Mouse (Mus musculus): ENCODE data around the gene Zfp266.
"Not testable (repeated sequence)": the region's sequence is repeated elsewhere in the genome, so short reads cannot be mapped to it uniquely, and the experiment has no call there.

Gene Zfp266

DNA sequence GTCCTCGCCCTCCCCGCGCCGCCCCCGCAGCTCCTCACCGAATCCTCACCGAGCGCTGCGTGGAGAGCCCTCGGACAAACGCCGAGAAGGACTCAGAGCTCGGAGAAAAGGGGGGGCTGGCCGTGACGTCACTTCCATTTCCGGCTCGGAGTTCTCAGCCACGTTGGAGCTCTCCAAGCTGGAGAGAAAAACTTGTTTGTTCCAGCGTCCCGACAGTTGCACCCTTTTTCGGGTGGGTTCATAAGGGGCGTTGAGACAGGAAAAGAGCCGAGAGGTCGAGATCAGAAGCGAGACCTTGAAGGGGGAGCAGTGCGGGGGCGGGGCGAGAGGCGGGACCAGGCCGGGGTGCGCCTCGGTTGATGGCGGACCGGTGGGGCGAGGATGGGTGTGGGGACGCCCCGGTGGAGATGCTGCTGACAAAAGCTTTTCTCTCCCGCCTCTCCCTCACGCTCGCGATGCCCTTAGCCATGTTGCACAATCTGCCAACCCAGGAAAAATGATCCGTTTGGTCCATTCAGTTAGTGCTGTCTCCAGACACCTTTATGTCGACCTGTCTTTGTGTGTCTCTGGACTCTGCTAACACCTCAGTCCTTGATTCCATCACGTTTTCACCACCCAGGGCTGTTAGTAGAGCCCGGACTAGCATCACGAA is at the start of gene Zfp266:
Gene Zfp266, minus strand, starts transcription at position 112 of the 652 bp plus-strand sequence.
- peak; percentile 94 for ATAC-seq (ENCODE audit: low TSS enrichment)

DNA sequence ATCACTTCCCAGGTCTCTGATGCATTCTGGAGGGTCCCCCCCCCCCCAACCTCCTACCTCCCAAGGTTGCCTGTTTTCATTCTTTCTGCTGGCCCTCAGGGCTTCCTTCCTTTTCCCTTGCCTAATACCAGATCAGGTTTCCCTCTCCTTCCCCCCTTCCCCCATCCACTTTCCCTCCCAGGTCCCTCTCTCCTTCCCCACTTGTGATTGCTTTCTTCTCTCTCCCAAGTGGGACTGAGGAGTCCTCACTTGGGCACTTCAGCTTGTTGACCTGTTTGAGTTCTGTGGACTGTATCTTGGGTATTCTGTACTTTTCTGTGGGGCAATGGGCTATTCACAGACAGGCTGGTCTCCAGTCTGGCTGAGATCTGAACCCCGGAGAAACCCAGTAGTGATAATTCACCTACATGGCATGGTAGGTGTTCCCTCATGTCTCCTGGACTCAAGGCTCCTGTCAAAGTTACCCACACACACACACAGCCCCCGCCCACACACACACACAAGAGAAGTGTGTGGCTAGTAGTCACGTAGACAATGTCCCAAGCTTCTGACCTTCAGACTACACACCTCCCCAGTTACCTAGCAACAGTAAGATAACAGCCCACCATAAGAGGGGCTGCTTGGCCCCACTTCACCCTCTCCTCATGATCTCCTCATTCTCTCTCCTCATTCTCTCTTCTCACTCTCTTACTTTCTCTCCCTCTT is 44.3 kb upstream of the Zfp266 start:
- not testable (repeated sequence) for ATAC-seq (ENCODE audit: low TSS enrichment)

DNA sequence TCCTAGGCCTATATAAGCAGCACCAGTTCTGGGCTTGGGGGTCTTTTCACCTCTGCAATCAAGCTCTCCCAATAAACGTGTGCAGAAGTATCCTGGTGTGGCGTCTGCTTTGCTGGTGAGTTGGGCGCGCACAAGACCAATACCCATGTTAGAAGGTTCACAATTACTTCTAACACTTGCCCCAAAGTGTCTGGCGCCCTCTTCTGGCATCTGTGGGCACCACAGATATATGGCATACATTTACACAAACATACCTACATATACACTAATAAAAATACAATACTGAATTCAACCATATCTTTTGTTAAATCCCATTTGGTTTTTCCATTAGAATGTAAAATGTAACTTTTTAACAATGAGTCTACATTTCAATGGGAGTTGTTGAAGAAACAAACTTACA is 41.0 kb upstream of the Zfp266 start:
- ATAC-seq (ENCODE audit: low TSS enrichment): no peak

DNA sequence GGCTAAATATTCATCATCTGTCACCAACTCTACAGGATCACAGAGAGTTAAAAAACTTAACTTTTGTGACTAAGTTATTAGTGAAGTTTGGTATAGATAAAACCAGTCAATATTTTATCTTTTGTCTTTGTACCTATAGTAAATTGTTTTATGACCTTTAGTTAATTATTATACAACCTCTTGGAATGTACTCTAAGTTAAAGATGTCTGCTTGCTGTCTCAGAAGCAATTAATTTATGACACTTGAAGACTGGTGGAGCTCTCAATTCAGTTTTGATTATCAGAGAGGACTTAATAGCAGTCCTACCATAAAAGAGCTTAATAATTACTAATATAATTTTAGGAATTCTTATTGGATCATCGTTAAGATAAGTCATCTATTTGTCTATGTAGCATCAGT is 31.5 kb upstream of the Zfp266 start:
- ATAC-seq (ENCODE audit: low TSS enrichment): no peak

DNA sequence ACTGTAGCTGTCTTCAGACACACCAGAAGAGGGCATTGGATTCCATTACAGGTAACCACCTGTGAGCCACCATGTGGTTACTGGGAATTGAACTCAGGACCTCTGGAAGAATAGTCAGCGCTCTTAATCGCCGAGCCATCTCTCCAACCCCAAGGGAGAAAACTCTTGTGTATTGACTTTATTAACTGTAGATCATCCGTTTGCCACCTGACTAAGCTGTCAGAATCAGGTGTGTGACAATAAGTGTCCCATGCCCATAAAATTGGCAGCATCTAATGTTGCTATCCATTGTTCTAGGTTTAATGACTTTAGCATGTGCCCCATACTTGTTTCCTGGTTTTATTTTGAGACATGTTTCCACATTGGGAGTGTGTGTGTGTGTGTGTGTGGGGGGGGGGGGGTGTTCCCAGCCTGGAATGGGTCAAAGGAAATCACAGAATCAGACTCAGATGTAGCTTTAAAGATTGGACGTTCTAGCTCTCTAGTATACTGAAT is 30.6 kb upstream of the Zfp266 start:
- ATAC-seq (ENCODE audit: low TSS enrichment): no peak

DNA sequence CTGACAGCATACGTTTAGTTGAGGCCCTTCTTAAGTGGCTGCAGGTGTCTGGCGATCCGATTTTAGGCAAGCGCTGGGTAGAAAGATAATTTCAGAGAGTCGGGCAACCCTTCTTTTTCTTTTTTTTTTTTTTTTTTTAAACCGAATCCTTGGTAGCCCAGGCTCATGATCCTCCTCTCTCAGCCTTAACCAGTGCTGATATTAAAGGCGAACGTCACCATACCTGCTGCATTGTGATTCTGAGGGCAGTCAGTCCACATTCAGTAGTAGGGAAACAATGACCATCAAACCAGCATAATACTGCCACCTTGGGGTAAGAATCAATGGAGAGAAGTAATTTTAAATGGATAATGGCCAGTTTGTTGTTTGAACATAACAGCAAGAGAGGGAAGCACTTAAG is 23.9 kb upstream of the Zfp266 start:
- 0 out of 2 replicates have a peak, but pooled peaks have one; percentile 35 for ATAC-seq (ENCODE audit: low TSS enrichment)

DNA sequence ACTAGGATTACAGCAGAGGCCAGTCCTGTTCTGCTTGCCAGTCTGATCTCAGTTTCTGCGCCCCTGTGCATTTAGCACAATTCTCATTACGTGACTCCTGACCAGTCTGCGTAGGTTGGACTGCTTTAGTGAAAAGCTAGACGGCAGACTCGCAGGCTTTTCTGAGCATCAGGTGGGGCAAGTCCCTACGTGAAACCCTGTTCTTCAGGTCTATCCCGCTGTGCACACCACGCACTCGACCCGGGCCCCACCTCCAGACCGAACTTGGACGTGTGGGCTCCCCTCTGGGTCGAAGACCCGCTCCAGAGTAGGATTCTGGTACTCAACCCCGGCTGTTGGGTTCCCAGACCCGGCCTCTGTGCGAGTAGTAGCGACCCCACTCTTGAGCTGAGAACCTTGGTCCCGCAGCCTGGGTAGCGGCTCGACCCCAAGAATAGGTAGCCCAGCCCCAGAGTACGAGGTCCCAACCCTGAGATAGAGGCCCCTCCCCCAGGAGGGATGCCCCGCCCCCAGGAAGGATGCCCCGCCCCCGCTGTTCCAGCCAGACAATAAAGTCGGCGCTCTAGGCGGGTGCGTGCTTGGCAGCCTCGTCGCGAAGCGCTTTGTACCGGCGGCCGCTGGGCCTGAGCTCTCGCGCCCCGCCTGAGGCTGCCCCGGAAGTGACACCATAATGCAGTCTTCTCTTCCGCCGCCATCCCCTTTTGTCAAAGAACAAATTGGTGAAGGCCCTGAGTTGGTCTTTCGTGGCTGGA is 23.0 kb upstream of the Zfp266 start:
- peak; percentile 92 for ATAC-seq (ENCODE audit: low TSS enrichment)

DNA sequence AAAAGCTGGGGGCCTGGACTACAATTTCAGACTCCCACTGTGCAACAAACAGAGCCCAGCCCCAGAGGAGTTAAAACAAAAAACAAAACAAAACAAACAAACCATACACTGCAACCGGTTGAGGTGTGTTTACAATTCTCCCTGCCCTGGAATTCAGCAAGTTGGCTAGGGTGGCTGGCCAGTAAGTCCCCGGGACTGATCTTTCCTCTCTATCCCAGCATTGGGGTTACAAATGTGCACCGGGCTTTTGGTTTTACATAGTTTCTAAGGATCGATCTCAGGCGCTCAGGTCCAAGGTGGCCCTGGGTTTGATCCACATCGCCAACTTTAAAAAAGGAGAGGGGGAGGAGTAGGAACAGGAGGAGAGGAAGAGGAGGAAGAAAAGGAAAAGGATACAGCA is 22.3 kb upstream of the Zfp266 start:
- no peak for ATAC-seq (ENCODE audit: low TSS enrichment)

DNA sequence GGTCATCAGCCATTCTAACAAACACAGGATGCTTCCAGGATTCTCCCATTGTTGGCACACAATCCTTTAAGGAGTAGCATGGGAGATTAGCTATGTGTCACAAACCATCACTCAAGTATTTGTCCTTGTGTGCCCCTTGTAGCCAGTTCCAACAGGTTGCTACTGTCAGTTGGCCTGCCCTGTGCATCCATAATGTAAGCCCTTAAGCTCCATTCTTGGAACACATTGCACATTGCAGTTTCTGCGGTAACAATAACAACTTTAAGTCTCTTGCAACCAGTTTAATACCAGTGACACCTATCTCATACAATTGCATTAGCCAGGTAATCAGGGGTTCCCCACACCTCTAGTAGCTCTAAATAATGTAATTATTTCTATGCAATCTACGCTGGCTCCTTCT is 15.4 kb upstream of the Zfp266 start:
- ATAC-seq (ENCODE audit: low TSS enrichment): no peak

DNA sequence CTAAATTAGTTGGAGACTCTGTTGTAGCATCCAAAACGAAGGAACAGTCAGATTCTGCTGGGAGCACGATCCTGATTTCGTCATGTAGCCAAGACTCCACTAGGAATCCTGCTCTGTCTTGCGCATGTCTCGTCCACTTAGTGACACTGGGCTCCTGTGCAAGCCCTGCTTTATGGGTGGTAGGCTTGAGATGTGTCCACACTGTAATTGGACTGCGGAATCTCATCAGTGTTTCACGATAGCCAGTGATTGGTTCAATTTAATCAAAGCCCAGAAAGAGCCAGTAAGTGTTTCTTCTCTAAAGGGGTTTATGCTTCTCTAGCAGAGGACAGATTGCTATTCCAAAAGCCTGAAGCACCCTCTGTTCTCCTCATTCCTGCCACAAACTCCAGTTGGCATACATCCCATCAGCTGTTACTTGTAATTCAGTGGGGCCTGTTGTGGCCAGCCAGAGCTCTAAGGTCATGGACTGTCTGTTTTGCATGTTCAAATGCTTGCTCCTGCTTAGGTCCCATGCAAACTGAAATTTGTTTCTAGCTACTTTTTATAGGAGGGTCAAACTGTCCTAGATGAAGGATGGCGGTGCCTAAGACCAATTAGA is 13.2 kb upstream of the Zfp266 start:
- ATAC-seq (ENCODE audit: low TSS enrichment): no peak

DNA sequence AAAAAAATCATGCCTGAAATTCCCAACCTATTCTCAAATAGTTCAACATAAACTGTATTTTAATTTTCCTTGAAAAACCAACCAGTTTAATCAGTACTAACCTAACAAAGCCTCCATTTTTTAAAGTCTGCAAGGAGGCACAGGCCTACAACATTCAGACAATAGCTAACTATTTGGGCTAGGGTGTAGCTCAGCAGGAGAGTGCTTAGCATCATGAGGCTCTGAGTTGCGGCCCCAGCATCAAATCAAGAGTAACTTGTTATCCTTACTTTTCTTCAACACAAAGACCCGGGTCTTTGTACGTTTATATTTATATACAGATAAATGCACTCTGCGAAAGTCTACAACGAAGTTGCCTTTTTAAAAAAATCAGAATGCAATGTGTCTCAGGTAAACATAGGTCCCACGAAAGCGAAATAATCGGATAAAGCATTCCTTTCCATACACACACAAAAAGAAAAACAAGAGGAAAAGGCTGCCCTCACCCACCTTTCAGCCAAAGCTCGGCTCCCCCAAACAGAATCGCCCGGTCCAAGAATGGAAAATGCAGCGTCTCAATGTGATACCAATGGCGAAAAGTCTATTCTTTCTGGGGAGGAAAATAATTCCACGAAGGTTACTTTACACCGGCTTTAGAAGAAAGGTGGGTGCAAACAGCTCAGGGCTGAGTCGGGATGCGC is 546 bp downstream of the Zfp266 start:
- no peak; the same call in 1 of the 2 replicates for ATAC-seq (ENCODE audit: low TSS enrichment)

DNA sequence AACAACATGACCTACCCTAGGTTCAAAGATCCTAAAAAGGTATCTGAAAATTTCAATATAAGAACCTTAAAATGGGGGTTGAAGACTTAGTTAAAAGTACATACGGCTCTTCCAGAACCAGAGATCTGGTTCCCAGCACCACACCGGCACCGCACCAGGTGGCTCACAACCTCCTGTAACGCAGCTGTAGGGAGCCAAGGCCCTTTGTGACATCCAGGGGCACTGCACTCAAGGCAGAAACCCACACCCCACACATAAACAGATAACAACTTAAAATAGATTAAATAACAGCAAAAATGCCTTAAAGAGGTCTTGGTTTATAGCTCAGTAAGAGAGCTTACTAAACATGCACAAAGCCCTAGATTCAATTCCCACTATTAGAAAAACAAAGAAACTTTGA is 1.3 kb downstream of the Zfp266 start:
- ATAC-seq (ENCODE audit: low TSS enrichment): no peak

DNA sequence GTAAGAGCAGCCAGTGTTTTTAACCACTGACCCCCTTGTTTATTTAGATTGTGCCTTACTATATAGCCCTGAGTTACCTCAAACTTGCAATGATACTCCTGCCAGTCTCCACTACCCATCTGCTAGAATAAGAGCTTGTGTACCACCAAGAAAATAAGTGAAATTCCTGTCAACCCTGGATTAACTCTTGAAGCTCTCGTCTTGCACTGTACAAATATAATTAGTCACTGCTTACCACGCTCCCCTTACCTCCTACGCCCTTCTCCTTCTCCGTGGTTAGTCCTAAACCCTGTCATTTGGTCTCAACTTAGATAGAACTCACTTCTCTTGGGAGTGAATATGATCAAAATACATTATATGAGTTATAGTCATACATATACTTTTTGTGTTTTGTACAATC is 2.5 kb downstream of the Zfp266 start:
- no peak for ATAC-seq (ENCODE audit: low TSS enrichment)

DNA sequence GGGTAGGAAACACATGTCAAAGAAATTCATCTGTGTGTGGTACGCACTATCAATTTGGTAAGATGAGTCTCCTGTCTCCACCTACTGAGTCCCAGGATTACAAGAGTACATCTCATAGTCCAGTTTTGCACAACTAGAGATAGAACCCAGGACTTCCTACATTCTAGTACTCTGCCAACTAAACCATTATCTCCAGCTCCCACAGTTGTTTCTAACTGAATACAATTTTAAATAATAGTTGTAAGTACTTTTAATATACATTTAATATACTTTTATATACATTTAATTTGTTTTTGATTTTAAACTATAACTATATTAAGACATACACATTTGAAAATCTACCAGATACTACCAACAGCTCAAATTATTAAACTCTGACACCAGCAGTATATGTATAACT is 3.5 kb downstream of the Zfp266 start:
- no peak for ATAC-seq (ENCODE audit: low TSS enrichment)

DNA sequence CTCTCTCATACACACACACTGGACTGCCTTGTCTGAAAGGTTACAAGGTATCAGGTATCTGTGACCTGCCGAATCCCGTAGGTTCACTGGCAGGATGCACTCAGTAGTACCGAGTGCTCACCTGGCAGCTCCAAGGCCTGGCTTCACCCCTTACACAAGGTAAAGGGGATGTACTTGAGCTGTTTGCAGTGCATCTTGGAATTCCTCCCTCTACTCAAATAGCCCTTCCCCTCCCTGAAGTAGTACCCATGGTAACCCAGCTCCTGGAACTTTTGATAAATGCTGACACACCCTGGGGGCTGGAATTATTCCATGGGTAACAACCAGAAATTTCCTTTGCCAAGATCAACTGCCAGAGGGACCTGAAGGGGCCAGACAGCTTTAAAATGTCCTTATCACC is 7.2 kb downstream of the Zfp266 start:
- no peak for ATAC-seq (ENCODE audit: low TSS enrichment)

DNA sequence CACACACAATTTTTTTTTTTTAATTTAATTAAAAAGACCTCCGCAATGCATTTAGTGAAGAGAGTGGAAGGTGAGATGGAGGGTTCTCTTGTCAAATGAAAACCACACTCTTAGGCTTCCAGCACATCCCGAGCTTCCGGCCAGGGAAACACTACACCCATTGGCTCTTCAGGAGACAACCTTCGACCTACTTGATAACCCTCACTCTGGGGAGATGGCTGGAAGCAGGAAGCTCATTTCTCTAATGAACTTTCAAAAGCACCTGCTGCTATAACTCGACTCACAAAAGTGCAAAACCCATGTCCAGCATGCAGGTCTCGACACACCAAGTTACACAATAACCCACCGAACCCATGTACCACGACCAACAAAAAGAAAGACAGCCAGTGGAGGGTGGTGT is 8.5 kb downstream of the Zfp266 start:
- no peak for ATAC-seq (ENCODE audit: low TSS enrichment)

DNA sequence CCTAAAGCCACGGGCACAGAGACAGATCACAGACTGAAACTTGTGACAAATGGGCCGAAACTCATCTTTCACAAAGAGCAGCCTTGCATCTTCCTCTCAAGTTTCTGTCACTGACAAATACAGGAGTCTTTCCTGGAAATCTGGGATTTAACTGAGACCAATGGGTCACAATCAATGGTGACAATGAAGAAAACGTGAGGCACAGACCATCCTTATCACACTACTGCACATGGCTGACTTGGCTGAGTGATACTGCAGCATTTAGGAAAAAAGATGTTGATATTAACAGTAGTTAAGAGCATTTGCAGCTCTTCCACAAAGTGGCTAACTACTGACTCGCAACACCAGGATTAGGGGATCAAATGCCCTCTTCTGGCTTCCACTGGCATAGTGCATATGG is 9.6 kb downstream of the Zfp266 start:
- no peak for ATAC-seq (ENCODE audit: low TSS enrichment)

DNA sequence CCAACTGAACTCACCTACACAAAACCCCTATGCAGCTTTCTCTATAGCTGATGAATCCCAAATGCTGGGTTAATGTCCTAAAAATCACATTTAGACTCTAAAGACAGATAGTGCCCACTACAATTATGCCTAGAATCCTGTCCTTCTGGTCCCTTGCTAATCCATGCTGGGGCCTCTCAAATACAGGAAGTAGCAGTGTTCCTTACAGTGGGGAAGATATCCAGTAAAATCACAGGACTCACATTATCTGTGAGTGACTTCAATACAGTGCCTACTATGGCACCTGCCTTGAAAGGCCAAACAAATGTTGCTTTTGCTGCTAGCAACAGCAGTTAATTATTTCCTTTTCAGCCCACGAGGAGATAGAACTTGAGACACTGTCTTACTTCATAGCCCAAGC is 10.9 kb downstream of the Zfp266 start:
- no peak for ATAC-seq (ENCODE audit: low TSS enrichment)

DNA sequence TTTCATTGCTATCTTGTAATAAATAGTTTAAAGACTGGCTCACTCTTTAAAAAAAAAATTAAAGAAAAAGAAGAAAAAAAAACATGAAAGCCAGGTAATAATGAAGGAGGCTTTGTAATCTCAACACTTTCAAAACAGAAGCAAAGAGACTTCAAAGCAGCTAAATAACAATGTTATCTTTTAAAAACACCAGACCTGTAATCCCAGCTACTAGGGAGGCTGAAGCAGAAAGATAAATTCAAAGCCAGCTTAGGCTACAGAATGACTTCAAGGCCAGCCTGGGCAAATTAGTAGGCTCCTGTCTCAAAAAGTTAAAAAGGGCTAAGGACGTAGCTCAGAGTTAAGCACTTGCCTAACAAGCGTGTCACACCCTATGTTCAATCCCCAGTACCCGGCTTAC is 11.5 kb downstream of the Zfp266 start:
- no peak for ATAC-seq (ENCODE audit: low TSS enrichment)

DNA sequence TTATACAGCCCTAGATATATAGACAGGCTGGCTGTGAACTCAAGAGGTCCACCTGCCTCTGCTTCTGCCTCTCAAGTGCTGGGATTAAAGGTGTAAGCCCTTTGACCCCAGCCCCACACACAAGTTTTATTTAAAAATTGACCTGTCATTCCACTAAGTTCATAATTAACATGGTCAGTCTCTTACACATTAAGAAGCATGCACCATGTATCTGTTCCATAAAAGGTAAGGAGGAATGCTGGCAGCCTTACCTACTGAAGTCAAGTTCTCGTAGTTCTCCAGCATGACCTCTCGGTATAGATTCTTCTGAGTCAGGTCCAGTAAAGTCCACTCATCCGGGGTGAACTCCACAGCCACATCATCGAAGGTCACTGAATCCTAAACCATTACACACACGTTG is 16.4 kb downstream of the Zfp266 start:
- no peak for ATAC-seq (ENCODE audit: low TSS enrichment)

DNA sequence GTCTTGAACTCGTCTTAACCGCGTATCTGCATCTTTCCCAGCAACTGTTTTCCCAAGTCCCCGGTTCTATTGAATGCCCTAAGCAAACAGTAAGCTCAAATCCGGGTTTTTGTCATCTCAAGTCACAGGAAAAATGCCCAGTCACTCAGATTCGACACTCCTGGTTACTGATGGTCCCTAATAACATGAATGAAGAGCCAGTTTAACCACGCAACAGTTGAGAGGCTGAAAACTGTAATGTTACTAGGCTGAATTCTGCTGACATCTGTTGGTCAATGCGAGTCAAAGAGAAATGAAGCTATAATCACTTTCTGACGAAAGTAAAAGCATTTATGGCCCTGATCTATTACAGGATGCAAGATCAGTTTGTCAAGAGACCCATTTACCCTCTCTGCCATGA is 27.9 kb downstream of the Zfp266 start:
- ATAC-seq (ENCODE audit: low TSS enrichment): peak; percentile 33

Data from frontal cortex, adult (tissue).